In genomic region chr17:70528196-70529187, GRCm38 (mm10) we compare ENCODE assay signal across 17 mouse cellular contexts.
DNase-seq lines count a peak whose midpoint lies in the region; ATAC-seq and TF ChIP-seq lines count a peak whose summit lies in the region.
"Had no signal": no experiment of that assay in that cellular context is flagged by ENCODE, and none has a peak within 500 bp of the region (broad histone marks: within the 10 kb centered on the region; RNA-seq: fewer than 3 reads in every experiment).

No protein-coding gene starts in this region.

- no peak for TF ChIP-seq EP300 in heart, adult 2 months (IDR thresholded peaks at IDR 0.05; ENCODE audit: insufficient read depth, low read depth, low read length)

- no peak for DNase-seq in heart, adult 2 months
- no peak for DNase-seq in layer of hippocampus, adult 2 months (ENCODE audit: low spot score in 2 of 2)
- no peak for DNase-seq in layer of hippocampus, adult 9-10 months (ENCODE audit: low spot score)
- DNase-seq in NIH3T3 (ENCODE audit: low read depth): peak; percentile 4
- peak; percentile 56 for DNase-seq in cerebellum, adult 9-11 months
- DNase-seq in urinary bladder, postnatal 4 days (ENCODE audit: low spot score in 2 of 2): no peak
- DNase-seq in lung, postnatal 25 days (ENCODE audit: low spot score): no peak
- DNase-seq: adrenal gland, postnatal 25 days; gastrocnemius, postnatal 10 days; kidney, postnatal 10 days; thymus, adult 18-20 months had no signal

- peaks cover 3% of the 10 kb centered on the region; the same call in 1 of the 2 replicates for H3K27me3 ChIP-seq in heart, embryonic 13.5 days (replicated peaks)
- no peaks in the 10 kb centered on the region for H3K27me3 ChIP-seq in heart, adult 2 months (ENCODE audit: control insufficient read depth, insufficient read depth, low read length)
- H3K27me3 ChIP-seq: embryonic facial prominence, embryonic 15.5 days; hindbrain, embryonic 12.5 days; megakaryocyte, embryonic 14.5 days had no signal

- intact Hi-C loops in heart, adult 2 months (cut with DNase I): loop anchor here (5.0 to 10.0 kb wide), 2 partner anchors 104 to 436 kb away; no protein-coding TSS in a partner anchor

- no peaks in the 10 kb centered on the region for H3K79me2 ChIP-seq in heart, adult 2 months (replicated peaks; ENCODE audit: control insufficient read depth, insufficient read depth, low read length)

- H3K4me2 ChIP-seq in heart, embryonic 13.5 days: peak overlapping the region; percentile 42
- H3K4me2 ChIP-seq: embryonic facial prominence, embryonic 15.5 days; heart, embryonic 11.5 days; hindbrain, embryonic 12.5 days had no signal

- no peak for TF ChIP-seq CTCF in heart, adult 2 months (IDR thresholded peaks at IDR 0.05)
- no peak for TF ChIP-seq CTCF in layer of hippocampus, adult 2 months (conservative IDR thresholded peaks at IDR 0.05)

- no peak overlapping the region for H3K27ac ChIP-seq in heart, embryonic 13.5 days (replicated peaks)
- no peak overlapping the region for H3K27ac ChIP-seq in heart, adult 2 months
- peak overlapping the region; percentile 64 for H3K27ac ChIP-seq in layer of hippocampus, adult 2 months
- H3K27ac ChIP-seq: embryonic facial prominence, embryonic 15.5 days; hindbrain, embryonic 12.5 days had no signal

- peaks cover 9% of the 10 kb centered on the region for H3K4me1 ChIP-seq in heart, embryonic 13.5 days
- H3K4me1 ChIP-seq in heart, adult 2 months (ENCODE audit: control insufficient read depth, insufficient read depth, low read length): no peaks in the 10 kb centered on the region
- H3K4me1 ChIP-seq: hindbrain, embryonic 12.5 days; megakaryocyte, embryonic 14.5 days had no signal

- no peak overlapping the region for H3K9ac ChIP-seq in heart, embryonic 13.5 days
- no peak overlapping the region for H3K9ac ChIP-seq in heart, adult 2 months (ENCODE audit: low read depth, low read length)
- H3K9ac ChIP-seq: embryonic facial prominence, embryonic 15.5 days; hindbrain, embryonic 12.5 days had no signal

- ATAC-seq in heart, embryonic 13.5 days (ENCODE audit: extremely low read depth, insufficient number of reproducible peaks, low FRiP score, low TSS enrichment): no peak
- ATAC-seq: forebrain, embryonic 14.5 days had no signal

- H3K9me3 ChIP-seq in heart, embryonic 13.5 days: no peaks in the 10 kb centered on the region
- H3K9me3 ChIP-seq: embryonic facial prominence, embryonic 15.5 days; hindbrain, embryonic 12.5 days; megakaryocyte, embryonic 14.5 days had no signal

- WGBS in heart, embryonic 13.5 days: 39% methylated on average over 7 of the region's 7 CpGs
- 33% methylated on average over 7 of the region's 7 CpGs for WGBS in heart, adult 2 months

- H3K36me3 ChIP-seq in heart, embryonic 13.5 days: no peaks in the 10 kb centered on the region
- H3K36me3 ChIP-seq in heart, adult 2 months (ENCODE audit: control insufficient read depth, insufficient read depth, low read length): no peaks in the 10 kb centered on the region
- H3K36me3 ChIP-seq: embryonic facial prominence, embryonic 15.5 days; hindbrain, embryonic 12.5 days had no signal

- no peak for TF ChIP-seq POLR2A in heart, adult 2 months (IDR thresholded peaks at IDR 0.05; ENCODE audit: insufficient read depth, low read depth, low read length)

- no peak overlapping the region for H3K4me3 ChIP-seq in heart, embryonic 13.5 days
- H3K4me3 ChIP-seq in heart, adult 2 months: no peak overlapping the region
- peak overlapping the region; percentile 7; the same call in 1 of the 2 replicates for H3K4me3 ChIP-seq in layer of hippocampus, adult 2 months
- H3K4me3 ChIP-seq: embryonic facial prominence, embryonic 15.5 days; hindbrain, embryonic 12.5 days; megakaryocyte, embryonic 14.5 days had no signal

Comparison
In these comparisons a context has a peak if more than half of its experiments do, and no peak if none do; other contexts are left out.
1. DNase-seq: peak in NIH3T3 (single experiment) and cerebellum, adult 9-11 months (single experiment); none in heart, adult 2 months (0 of 2), layer of hippocampus, adult 2 months (0 of 2), layer of hippocampus, adult 9-10 months (single experiment), urinary bladder, postnatal 4 days (0 of 2) and lung, postnatal 25 days (single experiment).